Mouse (Mus musculus) testis, postnatal 10 days (tissue): ENCODE measurements at regions not wholly inside any gene's neighbourhood (a gene's known extent, or its start where the extent isn't known, plus 50 kb on each side); places are given as distances from the start of the nearest gene placed in this dataset.
"Not testable (repeated sequence)": the region's sequence is repeated elsewhere in the genome, so short reads cannot be mapped to it uniquely, and the experiment has no call there.

Experiments
- DNase-seq: peaks from one replicate; pipeline ENCODE4 v3.0.0; 2021; ENCODE audit warnings: low spot score

- no peak for DNase-seq
These were observed 168.3 kb upstream of the Npvf start for GRCm38 (mm10) chr6:50822236-50823151.

DNA sequence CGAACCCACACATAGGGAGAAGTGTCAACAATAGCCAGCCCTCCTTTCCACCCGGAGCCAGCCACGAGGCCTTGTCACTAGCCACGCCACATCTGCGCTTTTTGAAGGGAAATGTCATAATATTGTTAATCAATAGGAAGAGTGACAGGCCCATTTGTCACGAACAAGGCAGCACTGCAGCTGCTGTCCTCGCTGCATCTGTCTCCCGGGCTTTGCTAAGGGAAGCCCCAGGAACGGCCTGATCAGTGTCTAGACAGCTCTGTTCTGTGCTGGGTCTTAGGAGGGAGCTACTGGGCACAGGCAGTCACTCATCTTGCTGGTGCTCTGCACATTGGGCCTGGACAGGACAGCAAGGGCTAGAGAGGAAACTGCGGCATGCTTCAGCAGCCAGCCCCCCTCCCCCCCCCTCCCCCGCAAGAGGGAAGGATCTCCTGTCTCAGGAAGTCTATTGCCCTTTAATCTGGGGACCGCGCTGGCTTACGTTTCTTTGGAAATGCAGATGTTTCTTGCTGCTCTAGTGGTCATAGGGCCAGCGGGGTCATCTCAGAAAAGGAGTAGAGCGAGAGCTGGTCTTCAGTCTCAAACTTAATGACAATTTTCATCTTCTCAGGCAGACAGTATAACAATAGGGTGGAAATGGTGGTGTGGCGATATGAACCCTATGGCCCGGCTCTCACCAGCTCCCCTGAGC lies 169.1 kb upstream of the Npvf start:
- no peak for DNase-seq

GRCm38 (mm10) chr6:50824466-50824865 lies 170.2 kb upstream of the Npvf start:
- DNase-seq: no peak

DNA sequence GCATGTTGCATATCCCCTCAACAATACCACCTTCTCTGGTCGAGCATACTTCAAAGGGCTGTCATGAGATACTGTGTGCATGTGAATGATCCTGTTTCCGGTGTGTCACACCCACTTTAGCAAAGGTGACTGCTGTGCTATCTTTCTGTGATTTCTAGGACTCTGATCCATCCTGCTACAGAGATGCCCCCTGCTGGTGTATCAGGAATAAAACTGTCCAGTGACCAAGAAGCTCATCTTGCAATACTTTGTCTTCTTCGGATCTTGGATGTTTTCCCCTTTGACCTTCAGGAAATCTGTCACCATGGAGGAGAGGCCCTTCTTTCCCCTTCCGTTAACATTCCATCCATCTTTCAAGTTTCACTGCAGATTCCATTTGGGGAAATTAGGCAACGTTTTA lies 177.5 kb upstream of the Npvf start:
- no peak for DNase-seq

DNA sequence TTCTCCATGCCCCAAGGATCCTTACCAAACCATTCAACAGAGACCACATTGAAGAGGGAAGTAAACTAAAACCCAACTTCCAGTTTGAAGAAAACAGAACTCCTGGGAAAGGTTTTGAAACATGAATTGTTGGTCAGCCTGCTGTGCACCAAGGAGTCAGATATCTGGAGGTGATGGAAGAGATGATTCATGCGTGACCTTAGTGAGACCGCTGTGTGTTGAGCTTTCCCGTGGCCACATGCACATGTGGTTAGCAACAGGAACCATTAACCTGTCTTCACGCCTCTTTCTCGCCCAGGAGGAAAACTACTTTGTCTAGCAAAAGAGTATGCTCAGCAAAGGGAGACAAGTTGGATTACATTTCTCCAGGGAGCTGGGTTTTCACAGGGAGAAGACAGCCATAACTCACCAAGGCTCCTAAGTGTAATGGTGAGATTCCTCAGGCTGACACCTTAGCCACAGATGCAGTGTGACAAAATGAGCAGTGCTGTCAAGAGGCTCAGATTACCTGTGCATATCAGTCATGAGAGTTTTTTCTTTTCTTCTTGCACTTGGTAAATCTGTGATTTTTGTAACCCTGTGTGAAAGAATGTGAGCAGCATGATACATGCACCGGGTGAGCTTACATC lies 181.9 kb upstream of the Npvf start:
- DNase-seq: no peak

- no peak for DNase-seq
These were observed 186.6 kb upstream of the Npvf start for GRCm38 (mm10) chr6:50840826-50841225.

DNA sequence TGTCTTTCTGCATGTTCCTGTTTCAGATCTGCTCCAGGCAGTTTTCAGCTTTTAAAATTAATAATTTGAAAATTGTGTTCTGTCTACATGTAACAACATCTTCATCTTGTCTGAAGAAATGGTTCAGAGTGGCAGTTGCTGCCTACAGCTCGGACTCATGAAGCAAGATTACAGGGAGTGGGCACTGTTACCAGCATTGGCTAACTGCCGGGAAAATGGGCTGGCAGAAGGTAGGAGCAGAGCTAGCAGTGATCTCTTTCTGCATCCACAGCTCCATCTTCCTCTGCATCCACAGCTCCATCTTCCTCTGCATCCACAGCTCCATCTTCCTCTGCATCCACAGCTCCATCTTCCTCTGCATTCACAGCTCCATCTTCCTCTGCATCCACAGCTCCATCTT lies 191.0 kb upstream of the Npvf start:
- DNase-seq: not testable (repeated sequence)

DNA sequence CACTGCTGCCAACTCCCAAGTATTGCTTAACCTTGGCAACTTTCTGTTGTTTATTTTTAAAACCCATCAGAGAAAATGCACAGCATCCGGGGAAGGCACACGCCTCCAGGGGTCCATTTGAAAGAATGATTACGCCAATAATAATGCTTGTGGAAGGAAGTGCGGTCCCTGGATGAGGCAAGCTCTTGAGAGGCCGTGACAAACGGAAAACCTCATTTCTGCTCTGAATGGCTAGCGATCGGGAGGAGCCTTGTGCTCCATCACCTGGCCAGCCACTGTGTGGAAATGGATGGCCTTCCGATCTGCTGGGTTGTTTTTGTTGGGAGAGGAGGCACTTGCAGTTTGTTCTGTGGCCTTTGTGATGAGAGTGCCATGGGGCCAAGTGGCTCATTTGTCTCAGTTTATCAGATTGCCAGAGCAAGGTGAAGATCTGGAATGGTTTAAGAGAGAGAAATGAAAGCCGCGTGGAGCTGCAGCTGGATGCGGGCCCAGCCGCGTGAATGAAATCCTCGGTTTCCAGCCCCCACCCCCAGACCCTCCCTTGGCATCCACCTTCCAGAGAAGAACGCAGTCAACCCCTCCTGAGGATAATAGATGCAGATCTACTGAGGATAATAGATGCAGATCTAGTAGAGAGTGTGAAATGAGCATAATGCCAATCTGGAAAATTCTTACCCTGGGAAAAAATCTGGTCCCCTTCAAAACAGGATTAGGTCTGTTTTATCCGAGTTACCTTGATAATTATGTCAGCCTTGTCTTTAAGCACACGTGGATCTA lies 192.7 kb upstream of the Npvf start:
- no peak for DNase-seq

DNA sequence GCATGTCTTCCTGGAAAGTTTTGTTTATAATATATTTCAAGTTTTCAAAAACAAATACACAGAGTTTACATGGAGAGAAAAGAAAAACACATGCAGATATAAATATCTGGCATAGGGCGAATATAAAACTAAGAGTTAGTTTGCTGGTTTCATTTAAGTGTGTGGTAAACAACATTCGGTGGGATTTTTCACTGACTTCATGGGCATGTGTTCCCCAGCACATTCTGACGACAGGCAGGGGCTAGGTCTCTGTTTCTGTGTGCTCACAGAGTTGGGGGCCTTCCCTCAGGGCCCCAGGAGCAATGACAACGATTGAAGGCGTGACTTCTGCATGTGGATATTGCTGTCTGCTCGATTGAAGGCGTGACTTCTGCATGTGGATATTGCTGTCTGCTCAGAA lies 193.3 kb upstream of the Npvf start:
- DNase-seq: no peak

DNA sequence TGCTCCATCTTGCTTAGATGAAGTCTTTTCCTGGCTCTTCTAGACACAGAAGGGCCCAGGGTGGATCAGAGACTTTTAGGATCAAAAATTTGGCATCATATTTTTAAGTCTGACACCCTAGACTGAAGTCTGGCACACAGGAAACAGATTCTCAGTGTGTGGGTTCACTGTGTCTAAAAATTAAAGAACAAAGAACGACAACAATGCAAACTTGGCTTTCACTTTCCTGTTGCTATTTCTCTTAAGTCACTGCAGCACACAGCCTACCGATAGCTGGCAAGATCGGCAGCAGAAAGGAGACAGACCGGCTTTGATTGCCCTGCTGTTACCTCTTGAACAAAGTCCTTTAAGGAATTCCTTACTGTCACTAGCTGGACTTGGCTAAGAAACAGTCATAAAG lies 204.9 kb upstream of the Npvf start:
- DNase-seq: no peak

- no peak for DNase-seq
These were observed 223.8 kb upstream of the Npvf start for GRCm38 (mm10) chr6:50877991-50878390.

DNA sequence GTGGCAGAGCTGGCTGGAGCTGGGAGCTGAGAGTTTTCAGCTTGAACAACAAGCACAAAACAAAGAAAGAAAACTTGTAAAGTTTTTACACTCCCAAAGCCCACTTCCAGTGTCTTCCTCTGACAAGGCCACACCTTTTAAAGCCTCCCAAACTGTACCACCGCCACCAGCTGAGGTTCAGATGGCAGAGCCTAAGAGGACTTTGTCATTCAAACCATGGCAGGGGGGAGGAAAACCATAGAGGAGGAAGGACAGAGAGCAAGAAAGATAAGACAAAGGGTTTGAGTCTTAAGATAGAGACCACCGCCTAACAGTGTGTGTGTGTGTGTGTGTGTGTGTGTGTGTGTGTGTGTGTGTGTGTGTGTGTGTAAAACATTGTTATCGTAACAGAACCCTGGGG lies 228.1 kb upstream of the Npvf start:
- DNase-seq: no peak

DNA sequence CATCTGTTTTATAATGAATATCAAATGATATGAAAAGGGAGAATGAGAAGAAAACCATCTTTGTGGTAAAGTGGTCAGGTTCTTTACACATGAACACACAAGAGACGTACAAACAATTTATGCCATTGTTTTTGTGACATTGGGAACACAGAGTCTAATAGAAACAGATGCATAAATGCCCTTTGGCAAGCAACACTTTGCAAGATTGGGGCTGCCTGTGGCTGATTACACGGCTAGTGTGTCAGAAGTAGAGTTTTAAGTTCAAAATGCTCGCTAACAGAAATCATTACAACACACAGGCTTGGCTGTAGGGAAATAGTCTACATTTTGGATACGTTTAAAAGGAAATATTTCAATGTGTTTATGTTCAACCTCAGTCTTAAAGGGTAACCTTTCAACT lies 228.5 kb upstream of the Npvf start:
- no peak for DNase-seq

- DNase-seq: no peak
These were observed 230.8 kb upstream of the Npvf start for GRCm38 (mm10) chr6:50885031-50885430.

- no peak for DNase-seq
These were observed 231.6 kb upstream of the Npvf start for GRCm38 (mm10) chr6:50885771-50886360.

GRCm38 (mm10) chr6:50890370-50891204 lies 236.3 kb upstream of the Npvf start:
- peak; percentile 46 for DNase-seq

DNA sequence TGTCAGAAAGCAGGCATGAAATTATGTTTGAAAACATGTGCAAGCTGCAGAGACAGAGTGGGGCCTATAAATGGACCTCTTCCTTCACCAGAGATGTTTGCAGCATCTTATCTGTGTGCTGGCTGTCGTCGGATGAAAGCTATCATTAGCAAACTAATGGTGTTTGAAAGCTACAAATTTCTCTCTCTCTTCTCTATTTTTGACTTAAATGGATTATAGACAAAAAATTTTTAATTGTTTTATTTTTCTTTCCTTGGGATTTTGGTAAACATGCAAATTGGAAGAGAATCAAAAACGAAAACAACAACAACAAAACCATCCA lies 236.9 kb upstream of the Npvf start:
- DNase-seq: no peak

DNA sequence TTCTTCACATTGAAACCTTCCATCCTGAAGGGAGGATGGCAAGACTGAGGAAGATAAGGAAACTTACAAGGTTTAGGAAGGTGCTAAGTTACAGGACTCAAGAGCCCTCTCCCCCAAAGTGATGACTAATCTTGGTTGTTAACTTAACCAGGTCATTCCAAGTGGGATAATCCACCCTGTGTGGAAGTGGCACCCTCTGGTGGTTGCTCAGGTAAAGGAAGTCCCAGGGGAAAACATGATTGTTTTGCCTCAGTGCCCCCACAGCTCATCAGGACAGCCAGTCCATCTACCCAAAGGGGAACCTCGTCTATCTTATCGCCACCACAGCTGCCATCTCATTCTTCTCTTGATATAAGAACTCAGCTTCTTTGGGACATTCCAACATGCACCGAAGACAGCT lies 244.6 kb upstream of the Npvf start:
- no peak for DNase-seq

- no peak for DNase-seq
These were observed 261.2 kb upstream of the Npvf start for GRCm38 (mm10) chr6:50915166-50916030.

- no peak for DNase-seq
These were observed 264.0 kb upstream of the Npvf start for GRCm38 (mm10) chr6:50918248-50918647.
